Mouse (Mus musculus): ENCODE data around the gene Casd1. TPM values are rescaled to one million over a fixed set of nuclear protein-coding genes. Genes with fewer than 3 reads are reported as not detected.
"Not testable (repeated sequence)": the region's sequence is repeated elsewhere in the genome, so short reads cannot be mapped to it uniquely, and the experiment has no call there.

Casd1 gene
- polyA plus RNA-seq, 3 experiments from 2014 or later = 5.5 to 10.5 (median 10.3) TPM

DNA sequence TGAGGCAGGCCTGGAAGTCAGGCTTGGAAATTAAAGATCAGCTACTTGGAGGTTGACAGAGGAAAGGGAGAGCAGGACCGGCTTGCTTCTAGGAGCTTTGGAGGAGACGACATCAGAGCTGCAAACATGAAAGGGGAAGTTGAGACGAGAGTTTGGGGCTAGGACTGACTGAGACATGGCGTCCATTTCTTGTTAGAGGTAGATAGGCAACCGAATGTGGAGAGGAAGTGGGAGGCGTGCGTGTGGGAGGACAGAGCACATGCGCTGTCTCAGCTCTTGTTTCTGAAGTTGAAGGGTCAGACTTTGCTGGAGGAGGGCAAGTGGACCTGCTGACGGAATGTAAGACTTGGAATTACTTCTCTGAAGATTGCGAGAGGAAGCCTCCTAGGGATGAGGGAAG is 17.3 kb downstream of the Casd1 start:
- no peak for ATAC-seq

DNA sequence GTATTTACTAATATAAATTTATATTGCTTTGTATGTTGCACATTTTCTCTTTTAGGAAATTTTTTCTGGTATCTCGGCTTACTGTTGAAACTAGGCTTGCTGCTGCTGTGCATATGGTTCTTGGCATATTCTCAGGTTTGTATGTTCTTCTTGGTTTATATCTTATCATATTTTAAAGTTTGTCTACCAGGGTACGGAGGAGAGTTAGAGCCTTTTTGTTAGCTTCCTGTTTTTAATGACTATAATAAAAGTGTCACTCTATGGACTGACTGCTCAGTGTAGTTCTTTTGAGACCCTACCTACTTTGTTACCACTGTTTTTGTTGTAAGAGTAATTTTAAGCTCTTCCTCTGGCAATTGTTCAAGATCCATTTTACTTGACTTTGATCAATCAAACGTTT is 30.8 kb downstream of the Casd1 start:
- no peak for ATAC-seq

DNA sequence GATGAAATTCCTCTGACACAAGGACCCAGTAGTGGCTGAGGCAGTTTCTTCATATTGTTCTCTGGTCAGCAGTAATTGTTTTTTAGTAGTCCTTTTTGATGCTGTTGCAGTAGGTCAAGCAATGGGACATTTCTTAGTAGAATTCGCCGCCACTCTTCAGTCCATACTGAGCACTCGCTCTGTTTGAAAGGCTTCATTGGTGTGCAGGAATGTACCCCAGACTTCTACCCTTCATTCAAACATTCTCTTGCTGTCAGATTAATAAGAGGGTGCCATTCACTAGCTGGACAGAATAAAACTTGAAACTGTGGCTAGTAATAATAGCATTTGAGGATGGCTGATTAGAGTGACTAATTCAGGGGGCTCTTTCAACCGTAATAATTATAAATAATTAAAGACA is 32.5 kb downstream of the Casd1 start:
- no peak for ATAC-seq

DNA sequence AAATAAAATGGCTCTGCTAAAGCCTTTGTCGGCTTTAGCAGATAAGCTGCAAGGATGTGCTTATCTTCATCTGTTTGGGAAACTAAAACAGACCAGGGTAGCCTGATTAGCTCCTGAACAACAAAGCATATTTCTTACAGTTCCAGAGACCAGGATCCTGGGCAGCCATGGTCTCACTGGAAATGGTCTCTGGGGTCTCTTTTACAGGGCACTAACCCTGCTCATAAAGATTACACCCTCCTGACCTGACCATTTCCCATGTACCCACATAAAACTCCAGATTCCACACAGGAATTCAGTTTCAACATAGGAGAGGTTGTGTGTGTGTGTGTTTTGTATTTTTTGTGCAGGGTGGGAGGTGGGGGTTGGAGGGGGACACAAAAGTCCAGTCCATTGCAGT is 34.2 kb downstream of the Casd1 start:
- no peak for ATAC-seq

DNA sequence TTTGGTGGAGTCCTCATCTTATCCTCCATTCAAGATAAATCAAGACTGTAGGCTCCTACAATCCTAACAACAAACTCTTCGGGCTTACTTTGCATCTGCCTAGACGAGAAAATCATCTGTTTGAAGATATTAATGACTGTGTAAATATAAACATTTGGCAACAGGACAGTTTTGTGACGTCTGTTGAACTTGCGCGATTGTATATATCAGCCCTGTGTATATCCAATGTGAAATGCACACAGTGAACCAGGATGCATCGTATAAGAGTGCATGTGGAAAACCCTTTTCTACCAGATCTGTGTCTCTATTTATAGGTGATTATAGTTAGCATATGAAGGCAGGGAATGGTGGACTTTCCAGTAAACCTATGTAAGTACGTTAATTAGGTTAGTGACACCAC is 41.4 kb downstream of the Casd1 start:
- ATAC-seq = no peak

DNA sequence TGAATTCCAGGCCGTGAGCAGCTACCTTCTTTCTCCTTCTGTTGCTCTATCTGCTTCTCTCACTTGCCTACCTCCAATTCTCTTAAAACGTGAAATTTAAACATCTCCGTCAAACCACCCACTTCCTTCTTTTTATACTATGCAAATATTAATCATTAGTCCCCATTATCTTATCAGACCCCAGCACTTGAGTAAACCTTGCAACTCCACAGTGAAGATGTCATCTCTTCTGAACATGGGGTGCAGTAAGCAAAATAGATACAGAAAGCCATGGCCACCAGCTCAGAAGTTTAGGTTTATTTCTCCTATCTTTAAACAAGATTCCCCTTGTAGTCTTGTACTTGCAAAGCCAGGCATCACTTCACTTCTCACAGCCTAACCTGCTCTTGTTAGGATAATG is 46.7 kb downstream of the Casd1 start:
- no peak for ATAC-seq

DNA sequence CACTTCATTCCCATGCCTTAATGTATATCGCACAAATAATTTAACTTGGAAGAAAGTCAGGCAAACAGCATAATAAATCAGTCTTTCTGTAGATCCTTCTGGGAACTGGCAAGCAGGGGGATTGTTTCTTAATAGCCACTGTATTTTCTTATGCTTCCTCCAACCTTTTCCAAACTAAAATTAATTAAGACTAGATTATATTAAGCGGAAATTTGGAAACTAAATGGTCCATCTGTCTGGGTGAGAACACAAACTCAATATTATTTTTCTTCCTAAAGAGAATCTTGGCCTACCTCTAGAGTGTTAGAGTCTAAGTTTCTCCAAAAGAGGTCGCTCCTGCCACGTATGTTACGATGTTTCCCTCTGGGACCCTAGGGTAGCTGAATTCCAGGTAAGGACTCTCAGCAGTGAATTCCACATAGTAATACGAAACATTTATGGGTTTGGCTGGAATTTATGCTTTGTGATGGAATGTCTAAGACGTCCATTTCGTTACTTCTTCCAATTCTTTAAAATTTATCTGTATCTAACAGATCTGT is 52.0 kb downstream of the Casd1 start:
- ATAC-seq = no peak

DNA sequence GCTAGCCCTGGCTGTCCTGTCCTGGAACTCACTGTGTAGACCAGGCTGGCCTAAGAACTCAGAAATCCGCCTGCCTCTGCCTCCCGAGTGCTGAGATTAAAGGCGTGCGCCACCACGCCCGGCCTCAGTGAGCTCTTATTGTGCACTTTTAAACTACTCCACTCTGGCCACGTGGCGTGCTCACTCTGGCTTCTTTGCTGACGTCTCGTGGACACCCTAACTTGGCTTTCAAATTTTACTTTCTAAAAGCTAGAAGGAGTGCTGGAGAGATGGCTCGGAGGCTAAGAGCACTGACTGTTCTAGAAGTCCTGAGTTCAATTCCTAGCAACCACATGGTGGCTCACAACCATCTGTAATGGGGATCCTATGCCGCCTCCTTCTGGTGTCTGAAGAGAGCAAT is 53.1 kb downstream of the Casd1 start:
- ATAC-seq = not testable (repeated sequence)

DNA sequence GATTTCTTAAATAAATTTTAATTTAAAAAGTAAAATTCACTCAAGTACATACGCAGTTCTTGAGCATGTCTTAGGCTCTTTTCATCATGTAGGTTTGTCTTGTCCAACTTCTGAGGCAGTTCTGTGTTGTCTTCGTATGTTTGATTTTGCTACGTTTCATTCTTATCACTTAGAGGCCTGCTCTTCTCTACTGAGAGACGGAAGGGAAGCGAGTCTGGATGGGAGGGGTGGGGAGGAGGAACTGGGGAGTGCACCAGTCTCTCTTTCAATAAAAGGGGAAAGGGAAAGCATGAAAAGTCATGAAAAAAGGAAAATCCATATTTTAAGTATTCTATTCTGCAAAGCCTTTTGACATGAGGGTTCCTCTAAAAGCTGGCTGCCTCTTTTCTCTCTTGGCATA is 54.8 kb downstream of the Casd1 start:
- no peak for ATAC-seq

DNA sequence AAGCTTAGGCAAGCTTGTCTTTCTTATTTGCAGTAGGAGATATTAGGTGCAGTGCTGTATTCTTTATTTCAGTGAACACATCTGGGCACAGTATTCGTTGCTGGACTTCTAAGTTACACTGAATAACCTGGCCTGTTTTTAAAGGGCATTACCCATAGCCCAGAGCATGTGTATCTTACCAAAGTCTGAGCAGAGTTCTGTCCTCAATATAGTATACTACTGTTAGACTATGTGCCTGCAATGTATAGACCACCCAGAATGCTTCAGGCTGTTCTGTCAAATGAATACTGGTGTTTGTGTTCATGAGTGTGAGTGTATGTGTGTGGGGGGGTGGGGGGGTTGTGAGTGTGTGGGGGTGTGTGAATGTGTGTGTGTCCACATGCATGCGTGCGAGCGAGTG is 55.3 kb downstream of the Casd1 start:
- ATAC-seq = no peak

DNA sequence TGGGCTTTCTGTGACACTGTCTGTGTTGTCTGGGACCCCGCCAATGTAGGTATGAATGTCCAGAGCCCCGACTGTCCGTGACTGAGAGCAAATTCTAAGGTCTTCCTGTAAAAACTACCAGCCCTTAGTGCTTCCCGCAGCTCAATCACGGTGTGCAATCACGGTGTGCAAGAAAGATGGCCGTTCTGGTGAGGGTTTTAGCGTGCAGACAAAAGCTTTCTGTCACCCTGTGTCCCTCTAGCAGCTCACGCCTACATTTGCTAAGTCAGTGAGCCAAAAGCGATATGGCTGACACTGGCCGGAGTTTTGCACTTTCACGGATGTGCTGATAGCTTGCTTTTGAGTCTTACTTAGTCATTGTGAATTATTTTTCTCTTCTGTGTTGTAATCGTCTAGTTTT is 58.2 kb downstream of the Casd1 start:
- no peak for ATAC-seq

DNA sequence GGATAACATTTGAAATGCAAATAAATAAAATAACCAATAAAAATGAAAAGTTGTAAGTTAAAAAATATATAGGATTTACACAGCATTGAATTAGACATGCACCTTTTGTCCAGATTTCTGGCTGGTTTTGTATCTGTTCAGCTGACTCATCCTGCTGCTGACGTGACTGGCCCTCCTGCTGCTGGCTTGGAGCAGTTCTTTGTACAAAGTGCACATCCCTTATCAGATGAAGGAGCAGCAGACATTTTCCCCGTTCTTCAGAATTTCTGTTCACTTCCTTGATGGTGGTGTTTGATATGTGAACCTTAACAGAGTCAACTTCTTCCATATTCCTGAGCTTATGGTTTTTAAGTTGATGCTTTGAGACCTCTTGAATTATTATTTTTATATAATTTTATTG is 62.9 kb downstream of the Casd1 start:
- ATAC-seq = no peak

DNA sequence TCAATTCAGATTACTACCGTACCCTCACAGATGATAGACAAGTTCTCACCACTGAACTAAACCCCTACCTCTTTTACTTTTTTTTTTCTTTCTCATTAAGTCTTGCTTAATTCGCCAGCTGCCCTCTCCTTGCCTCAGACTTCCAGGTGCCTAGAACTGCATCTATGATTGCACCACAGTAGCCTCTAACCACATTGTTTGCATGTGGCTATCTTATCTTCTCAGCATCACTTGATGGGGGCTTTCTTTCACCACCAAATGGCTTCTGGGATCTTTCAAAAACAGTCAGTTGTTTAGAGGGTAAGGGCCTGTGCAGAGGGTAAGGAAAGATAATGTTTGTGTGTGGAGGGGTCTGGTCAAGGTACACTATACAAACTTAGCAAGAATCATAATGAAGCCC is 63.7 kb downstream of the Casd1 start:
- no peak for ATAC-seq

DNA sequence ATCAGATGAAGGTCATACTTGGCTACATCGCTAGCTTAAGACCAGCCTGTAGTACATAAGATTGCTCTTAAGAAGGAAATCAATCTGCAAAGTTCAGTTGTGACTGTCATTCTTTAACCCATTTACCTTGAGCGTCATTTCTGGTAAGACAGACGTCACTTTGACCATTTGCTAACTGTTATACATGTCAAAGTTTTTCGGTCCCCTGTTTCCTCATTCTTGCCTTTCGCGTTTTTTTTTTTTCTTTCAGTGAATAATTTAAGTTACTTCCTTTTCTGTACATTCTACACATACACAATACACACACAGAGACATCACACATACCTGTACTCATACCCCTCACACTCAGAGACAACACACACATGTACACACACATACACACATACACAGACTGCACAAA is 64.5 kb downstream of the Casd1 start:
- no peak for ATAC-seq

DNA sequence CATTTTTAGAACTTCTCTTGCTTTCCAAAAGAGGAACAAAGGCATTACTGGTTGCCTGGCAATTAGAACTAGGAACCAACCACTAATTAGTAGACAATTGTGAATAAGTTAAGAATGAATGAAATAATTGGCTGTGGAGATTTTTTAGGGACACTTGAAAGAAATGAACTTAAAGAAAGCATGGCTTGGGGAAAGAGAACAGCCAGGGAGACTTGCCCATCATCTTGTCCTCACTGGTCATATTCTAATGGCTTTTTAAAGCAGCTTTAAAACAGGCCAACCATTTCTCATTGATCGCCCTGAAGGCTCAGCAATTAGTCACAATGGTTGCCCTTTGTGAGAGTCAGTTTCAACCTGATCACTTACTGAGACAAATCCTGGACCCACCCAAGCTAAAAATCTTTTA is 76.7 kb downstream of the Casd1 start:
- no peak for ATAC-seq

DNA sequence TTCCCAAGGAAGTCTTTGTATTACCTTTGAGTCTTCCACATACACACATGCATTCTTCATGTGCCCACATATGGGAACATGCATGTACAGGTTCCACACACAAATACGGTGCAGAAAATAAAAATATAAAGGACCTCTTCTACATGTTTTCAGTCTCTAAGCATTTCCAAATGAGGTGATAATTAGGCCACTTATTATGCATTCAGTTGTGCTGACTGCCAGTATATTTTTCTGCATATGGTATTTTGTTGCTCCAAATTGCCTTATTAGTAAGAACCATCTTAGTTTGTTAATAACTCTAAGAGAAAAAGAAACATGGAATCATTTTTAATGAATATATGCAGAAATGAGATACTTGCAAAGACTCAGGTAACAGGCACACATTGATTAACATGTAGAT is 79.3 kb downstream of the Casd1 start:
- ATAC-seq = no peak

DNA sequence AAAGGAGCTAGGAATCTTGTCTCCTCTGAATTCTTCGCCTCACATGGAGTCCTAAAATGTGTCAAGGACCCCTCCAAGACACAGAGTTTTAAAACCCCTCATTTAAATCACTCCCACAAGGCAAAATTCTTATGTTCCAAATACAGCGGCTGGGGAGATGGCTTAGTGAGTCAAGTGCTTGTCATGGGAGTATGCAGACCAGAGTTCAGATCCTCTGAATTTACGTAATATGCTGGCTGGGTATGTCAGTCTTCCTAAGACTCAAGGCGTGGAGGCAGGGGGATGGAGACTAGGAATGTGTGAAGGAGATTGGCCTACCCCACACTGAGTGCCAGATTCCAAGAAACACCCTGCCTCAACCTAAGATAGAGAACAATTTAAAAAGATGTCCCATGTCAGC is 79.9 kb downstream of the Casd1 start:
- no peak for ATAC-seq

DNA sequence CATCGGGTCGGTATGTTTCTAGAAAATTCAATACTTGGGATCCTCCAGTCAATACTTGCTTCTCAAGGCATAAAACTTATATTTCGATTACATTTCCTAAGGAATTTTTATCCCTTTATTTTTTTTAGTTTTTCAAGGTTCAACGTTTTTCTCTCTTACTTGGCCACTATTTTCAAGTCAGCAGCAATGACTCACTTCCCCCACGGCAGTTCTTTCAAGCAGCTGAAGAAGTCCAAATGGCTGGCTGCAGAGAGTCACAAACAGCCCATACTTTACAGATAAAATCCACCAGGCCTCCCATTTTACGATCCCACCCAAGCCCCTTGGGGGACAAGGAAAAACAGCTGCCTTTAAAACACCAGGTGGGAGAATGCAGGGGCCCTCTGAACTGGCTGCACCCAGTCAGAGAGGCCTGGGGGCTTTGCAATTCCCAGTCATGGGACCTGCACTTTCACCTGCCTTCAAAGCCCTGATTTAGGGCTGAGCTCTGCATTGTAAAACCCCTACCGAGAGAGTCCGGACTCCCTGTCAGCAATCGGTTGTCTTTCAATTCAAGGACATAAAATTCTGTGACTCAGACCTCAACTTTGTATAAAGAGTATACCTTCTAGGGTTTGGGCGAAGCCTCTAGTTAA is 84.2 kb downstream of the Casd1 start:
- no peak for ATAC-seq

DNA sequence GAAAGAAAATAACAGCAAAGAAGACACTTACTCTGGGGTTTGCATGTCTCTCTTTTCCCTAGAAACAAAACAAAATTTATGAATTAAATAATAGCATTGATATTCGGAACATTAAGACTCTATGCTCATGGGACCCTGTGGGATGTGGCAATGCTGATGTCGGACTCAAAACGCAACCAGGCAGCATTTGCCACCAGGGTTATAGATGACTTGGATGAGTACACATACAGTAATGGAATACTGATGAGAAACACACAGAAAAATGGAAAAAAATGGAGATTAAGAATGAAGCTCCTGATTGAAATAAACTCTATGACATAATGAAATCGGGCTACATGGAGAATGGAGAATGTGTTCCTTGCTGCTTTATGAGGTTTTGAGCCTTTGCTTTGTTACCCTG is 89.8 kb downstream of the Casd1 start:
- no peak for ATAC-seq

Other genes starting within 250 kb of the Casd1 start
- under 1 TPM in 2 of 3 experiments, not detected in 1; 0.15 to 0.16 TPM for gene Col1a2, start 96.0 kb upstream of the Casd1 start, polyA plus RNA-seq (2017; shearing (Covaris generic))
- under 1 TPM in 1 of 3 experiments, not detected in 2; 0.34 TPM for gene Sgce, start 146.4 kb downstream of the Casd1 start, polyA plus RNA-seq (2017; shearing (Covaris generic))
- gene Peg10, start 146.5 kb downstream of the Casd1 start, polyA plus RNA-seq (2017; shearing (Covaris generic)) = not detected

Data from inflammation-experienced regulatory T-cells, adult 6 months (primary cell).